Mouse (Mus musculus): ENCODE data around the gene Fam169b.

The Fam169b gene

GRCm38 (mm10) chr7:68273515-68273914 lies at the start of gene Fam169b:
Gene Fam169b, plus strand, starts transcription at chr7:68273839.
- no peak for DNase-seq (ENCODE audit: extremely low spot score, low read depth, low spot score)

GRCm38 (mm10) chr7:68224006-68224405 lies 49.6 kb upstream of the Fam169b start:
- DNase-seq (ENCODE audit: extremely low spot score, low read depth, low spot score), result no peak

GRCm38 (mm10) chr7:68225427-68226054 lies 48.1 kb upstream of the Fam169b start:
- DNase-seq (ENCODE audit: extremely low spot score, low read depth, low spot score), result no peak

GRCm38 (mm10) chr7:68227021-68227420 lies 46.6 kb upstream of the Fam169b start:
- no peak for DNase-seq (ENCODE audit: extremely low spot score, low read depth, low spot score)

GRCm38 (mm10) chr7:68227621-68228020 lies 46.0 kb upstream of the Fam169b start:
- DNase-seq (ENCODE audit: extremely low spot score, low read depth, low spot score), result no peak

GRCm38 (mm10) chr7:68228491-68228890 lies 45.1 kb upstream of the Fam169b start:
- DNase-seq (ENCODE audit: extremely low spot score, low read depth, low spot score), result no peak

GRCm38 (mm10) chr7:68230831-68231230 lies 42.8 kb upstream of the Fam169b start:
- no peak for DNase-seq (ENCODE audit: extremely low spot score, low read depth, low spot score)

- no peak for DNase-seq (ENCODE audit: extremely low spot score, low read depth, low spot score)
Observed at GRCm38 (mm10) chr7:68232521-68232920, 41.1 kb upstream of the Fam169b start.

- DNase-seq (ENCODE audit: extremely low spot score, low read depth, low spot score), result no peak
Observed at GRCm38 (mm10) chr7:68233619-68234223, 39.9 kb upstream of the Fam169b start.

GRCm38 (mm10) chr7:68236817-68237216 lies 36.8 kb upstream of the Fam169b start:
- DNase-seq (ENCODE audit: extremely low spot score, low read depth, low spot score), result no peak

GRCm38 (mm10) chr7:68239220-68239827 lies 34.3 kb upstream of the Fam169b start:
- DNase-seq (ENCODE audit: extremely low spot score, low read depth, low spot score), result no peak

- no peak for DNase-seq (ENCODE audit: extremely low spot score, low read depth, low spot score)
Observed at GRCm38 (mm10) chr7:68241205-68241604, 32.4 kb upstream of the Fam169b start.

GRCm38 (mm10) chr7:68245681-68246080 lies 28.0 kb upstream of the Fam169b start:
- no peak for DNase-seq (ENCODE audit: extremely low spot score, low read depth, low spot score)

- DNase-seq (ENCODE audit: extremely low spot score, low read depth, low spot score), result no peak
Observed at GRCm38 (mm10) chr7:68246249-68246648, 27.4 kb upstream of the Fam169b start.

GRCm38 (mm10) chr7:68250411-68250810 lies 23.2 kb upstream of the Fam169b start:
- DNase-seq (ENCODE audit: extremely low spot score, low read depth, low spot score), result no peak

- no peak for DNase-seq (ENCODE audit: extremely low spot score, low read depth, low spot score)
Observed at GRCm38 (mm10) chr7:68250902-68251301, 22.7 kb upstream of the Fam169b start.

GRCm38 (mm10) chr7:68257767-68258166 lies 15.9 kb upstream of the Fam169b start:
- DNase-seq (ENCODE audit: extremely low spot score, low read depth, low spot score), result no peak

- DNase-seq (ENCODE audit: extremely low spot score, low read depth, low spot score), result no peak
Observed at GRCm38 (mm10) chr7:68258326-68259150, 15.1 kb upstream of the Fam169b start.

- no peak for DNase-seq (ENCODE audit: extremely low spot score, low read depth, low spot score)
Observed at GRCm38 (mm10) chr7:68259523-68260081, 14.0 kb upstream of the Fam169b start.

- DNase-seq (ENCODE audit: extremely low spot score, low read depth, low spot score), result no peak
Observed at GRCm38 (mm10) chr7:68262612-68263200, 10.9 kb upstream of the Fam169b start.
